Mouse (Mus musculus) midbrain, embryonic 10.5 days (tissue): ENCODE results near the gene Rpl23. TPM values are rescaled to one million over a fixed set of nuclear protein-coding genes. Genes with fewer than 3 reads are reported as not detected.
"Not testable (repeated sequence)": the region's sequence is repeated elsewhere in the genome, so short reads cannot be mapped to it uniquely, and the experiment has no call there.

Experiments
- DNase-seq: peaks from one replicate; pipeline ENCODE4 v3.0.0-alpha.2; 2017; ENCODE audit warnings: low spot score
- H3K27ac ChIP-seq: fragments of 300-500 bp; sonication (generic); replicated peaks from 2 replicates; pipeline ENCODE4 v1.5.1; 2016; ENCODE audit warnings: mild to moderate bottlenecking
- H3K27me3 ChIP-seq: fragments of 300-500 bp; sonication (generic); 2 replicates; pipeline ENCODE4 v1.6.1; 2016; ENCODE audit warnings: low read depth, mild to moderate bottlenecking; ENCODE audit not compliant: poor library complexity, severe bottlenecking
- H3K36me3 ChIP-seq: fragments of 300-500 bp; sonication (generic); 2 replicates; pipeline ENCODE4 v1.6.1; 2016; ENCODE audit warnings: mild to moderate bottlenecking, moderate library complexity
- H3K4me1 ChIP-seq: fragments of 300-500 bp; sonication (generic); 2 replicates; pipeline ENCODE4 v1.6.1; 2016
- H3K4me3 ChIP-seq: fragments of 300-500 bp; sonication (generic); 2 replicates; pipeline ENCODE4 v1.5.1; 2016; ENCODE audit warnings: mild to moderate bottlenecking, moderate library complexity
- H3K9me3 ChIP-seq: fragments of 300-500 bp; sonication (generic); replicated peaks from 2 replicates; pipeline ENCODE4 v1.6.1; 2016; ENCODE audit warnings: mild to moderate bottlenecking
- WGBS: fragments of 180-500 bp; shearing (Covaris S2); methylation state at CpG from one replicate; pipeline ENCODE4 v1.1.7; 2016; 5-methylcytosine and 5-hydroxymethylcytosine counted together
- polyA plus RNA-seq: library from polyadenylated mRNA; unstranded; fragments of >200 nt; fragmentation: Nextera tagmentation; extraction: Ambion mirVana; gene quantifications from 2 replicates; pipeline ENCODE4 v1.2.1, GENCODE M21; 2016

Gene Rpl23
- polyA plus RNA-seq, 1 experiment from 2014 or later, result 451 TPM

GRCm38 (mm10) chr11:97793165-97793564 is 10.9 kb upstream of the Rpl23 start:
- no peak for DNase-seq
- Histone ChIP-seq H3K4me3 (no peak overlapping the region), H3K9me3 (no peaks in the 10 kb centered on the region), H3K27ac (no peak overlapping the region), H3K36me3 (no peaks in the 10 kb centered on the region), H3K4me1 (peaks cover 5% of the 10 kb centered on the region), H3K27me3 (0 out of 2 replicates have a peak, but pooled peaks cover 4% of the 10 kb centered on the region)
- WGBS, result 5% methylated on average over 2 of the region's 2 CpGs

GRCm38 (mm10) chr11:97790778-97791438 is 8.7 kb upstream of the Rpl23 start:
- DNase-seq, H3K27ac ChIP-seq, H3K27me3 ChIP-seq, H3K4me1 ChIP-seq, H3K36me3 ChIP-seq, H3K4me3 ChIP-seq, H3K9me3 ChIP-seq: not testable (repeated sequence)
- 81% methylated on average over 2 of the region's 2 CpGs for WGBS

- Histone ChIP-seq H3K4me1 (no peaks in the 10 kb centered on the region), H3K4me3 (no peak overlapping the region), H3K27me3 (no peaks in the 10 kb centered on the region), H3K9me3 (no peaks in the 10 kb centered on the region), H3K36me3 (no peaks in the 10 kb centered on the region), H3K27ac (no peak overlapping the region)
- DNase-seq, result no peak
- WGBS, result 92% methylated on average over 5 of the region's 5 CpGs
Observed at GRCm38 (mm10) chr11:97789727-97790126, 7.5 kb upstream of the Rpl23 start.

- WGBS, result 84% methylated on average over 3 of the region's 3 CpGs
- DNase-seq, result no peak
- H3K4me1 ChIP-seq, result peaks cover 5% of the 10 kb centered on the region
- H3K9me3 ChIP-seq, result no peaks in the 10 kb centered on the region
- H3K27me3 ChIP-seq, result no peaks in the 10 kb centered on the region
- H3K4me3 ChIP-seq, result no peak overlapping the region
- no peak overlapping the region for H3K27ac ChIP-seq
- no peaks in the 10 kb centered on the region for H3K36me3 ChIP-seq
Observed at GRCm38 (mm10) chr11:97787961-97788360, 5.7 kb upstream of the Rpl23 start.

GRCm38 (mm10) chr11:97782564-97782895 is 293 bp upstream of the Rpl23 start:
- DNase-seq, result no peak
- WGBS, result 1% methylated on average over 10 of the region's 10 CpGs
- Histone ChIP-seq H3K4me1 (peaks cover 25% of the 10 kb centered on the region), H3K27ac (peak overlapping the region; percentile 99), H3K4me3 (peak overlapping the region; percentile 99), H3K9me3 (no peaks in the 10 kb centered on the region), H3K36me3 (peaks cover 39% of the 10 kb centered on the region), H3K27me3 (no peaks in the 10 kb centered on the region)

GRCm38 (mm10) chr11:97781478-97781831 is 782 bp downstream of the Rpl23 start:
- peak overlapping the region; percentile 99 for H3K4me3 ChIP-seq
- H3K9me3 ChIP-seq, result no peaks in the 10 kb centered on the region
- H3K36me3 ChIP-seq, result peaks cover 50% of the 10 kb centered on the region
- H3K4me1 ChIP-seq, result peaks cover 28% of the 10 kb centered on the region
- WGBS, result 2% methylated on average over 11 of the region's 11 CpGs
- DNase-seq, result peak; percentile 21
- H3K27me3 ChIP-seq, result no peaks in the 10 kb centered on the region
- H3K27ac ChIP-seq, result peak overlapping the region; percentile 99

- no peak for DNase-seq
- no peaks in the 10 kb centered on the region for H3K27me3 ChIP-seq
- H3K4me3 ChIP-seq, result peak overlapping the region; percentile 99
- peaks cover 63% of the 10 kb centered on the region for H3K36me3 ChIP-seq
- WGBS, result 93% methylated on average over 2 of the region's 2 CpGs
- H3K9me3 ChIP-seq, result no peaks in the 10 kb centered on the region
- H3K4me1 ChIP-seq, result peaks cover 36% of the 10 kb centered on the region
- no peak overlapping the region for H3K27ac ChIP-seq
Observed at GRCm38 (mm10) chr11:97779968-97780701, 2.1 kb downstream of the Rpl23 start.

- Histone ChIP-seq H3K27ac (no peak overlapping the region), H3K9me3 (no peaks in the 10 kb centered on the region), H3K36me3 (peaks cover 70% of the 10 kb centered on the region), H3K4me3 (no peak overlapping the region), H3K27me3 (no peaks in the 10 kb centered on the region), H3K4me1 (peaks cover 36% of the 10 kb centered on the region)
- DNase-seq, result no peak
- 98% methylated on average over 1 of the region's 1 CpGs for WGBS
Observed at GRCm38 (mm10) chr11:97778918-97779317, 3.3 kb downstream of the Rpl23 start.

- Histone ChIP-seq H3K36me3 (peaks cover 70% of the 10 kb centered on the region), H3K9me3 (no peaks in the 10 kb centered on the region), H3K4me3 (no peak overlapping the region), H3K27me3 (no peaks in the 10 kb centered on the region), H3K27ac (no peak overlapping the region), H3K4me1 (peaks cover 28% of the 10 kb centered on the region)
- no peak for DNase-seq
- 50% methylated on average over 2 of the region's 2 CpGs for WGBS
Observed at GRCm38 (mm10) chr11:97777129-97777529, 5.1 kb downstream of the Rpl23 start.

- peak; percentile 34 for DNase-seq
- WGBS, result 60% methylated on average over 5 of the region's 5 CpGs
- peak overlapping the region; percentile 5; the same call in 1 of the 2 replicates for H3K4me3 ChIP-seq
- H3K36me3 ChIP-seq, result peaks cover 70% of the 10 kb centered on the region
- H3K9me3 ChIP-seq, result no peaks in the 10 kb centered on the region
- H3K27me3 ChIP-seq, result no peaks in the 10 kb centered on the region
- peaks cover 28% of the 10 kb centered on the region for H3K4me1 ChIP-seq
- no peak overlapping the region for H3K27ac ChIP-seq
Observed at GRCm38 (mm10) chr11:97776497-97777128, 5.6 kb downstream of the Rpl23 start.

- WGBS, result 45% methylated on average over 17 of the region's 17 CpGs
- H3K27ac ChIP-seq, result 0 out of 2 replicates have a peak within 1 kb of the TSS, but pooled peaks have one; percentile 28
- H3K4me1 ChIP-seq, result peaks cover 24% of the 10 kb centered on the region
- H3K27me3 ChIP-seq, result no peaks in the 10 kb centered on the region
- peak within 1 kb of the TSS; percentile 5; the same call in 1 of the 2 replicates for H3K4me3 ChIP-seq
- DNase-seq, result peak; percentile 18
- no peaks in the 10 kb centered on the region for H3K9me3 ChIP-seq
- peaks cover 64% of the 10 kb centered on the region for H3K36me3 ChIP-seq
Observed at GRCm38 (mm10) chr11:97775808-97776496, 6.3 kb downstream of the Rpl23 start, which contains the start of gene 1700001P01Rik. TSS of gene 1700001P01Rik (minus strand) at chr11:97775918.

- peaks cover 56% of the 10 kb centered on the region for H3K36me3 ChIP-seq
- no peaks in the 10 kb centered on the region for H3K9me3 ChIP-seq
- H3K27me3 ChIP-seq, result no peaks in the 10 kb centered on the region
- no peak for DNase-seq
- WGBS, result 77% methylated on average over 13 of the region's 13 CpGs
- H3K4me1 ChIP-seq, result peaks cover 17% of the 10 kb centered on the region
- 0 out of 2 replicates have a peak overlapping the region, but pooled peaks have one; percentile 28 for H3K27ac ChIP-seq
- H3K4me3 ChIP-seq, result no peak overlapping the region
Observed at GRCm38 (mm10) chr11:97775186-97775585, 7.1 kb downstream of the Rpl23 start.
